Mouse (Mus musculus) layer of hippocampus, adult 9-10 months (tissue): Measurements from ENCODE around the gene Rab25.

Experiments
- DNase-seq: peaks from one replicate; pipeline ENCODE4 v3.0.0; 2022; ENCODE audit warnings: low spot score

The Rab25 gene

DNA sequence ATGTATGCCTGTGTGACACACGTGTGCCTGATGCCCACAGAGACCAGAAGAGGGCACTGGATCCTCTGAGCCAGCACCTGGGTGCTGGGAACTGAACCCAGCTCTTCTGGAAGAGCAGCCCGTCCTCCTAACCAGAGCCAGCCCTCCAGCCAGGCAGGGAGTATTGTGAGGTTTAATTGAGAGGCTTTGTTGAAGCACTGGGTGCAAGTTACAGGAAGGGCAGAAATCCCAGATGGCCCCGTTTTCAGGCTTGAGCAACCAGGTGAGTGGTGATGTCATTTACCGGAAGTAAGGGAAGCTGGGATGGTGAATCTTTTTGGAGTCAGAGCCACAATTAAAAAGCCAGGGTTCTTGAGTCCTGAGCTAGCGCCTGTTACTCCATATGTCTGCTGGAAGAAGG lies 23.1 kb downstream of the Rab25 start:
- no peak for DNase-seq

DNA sequence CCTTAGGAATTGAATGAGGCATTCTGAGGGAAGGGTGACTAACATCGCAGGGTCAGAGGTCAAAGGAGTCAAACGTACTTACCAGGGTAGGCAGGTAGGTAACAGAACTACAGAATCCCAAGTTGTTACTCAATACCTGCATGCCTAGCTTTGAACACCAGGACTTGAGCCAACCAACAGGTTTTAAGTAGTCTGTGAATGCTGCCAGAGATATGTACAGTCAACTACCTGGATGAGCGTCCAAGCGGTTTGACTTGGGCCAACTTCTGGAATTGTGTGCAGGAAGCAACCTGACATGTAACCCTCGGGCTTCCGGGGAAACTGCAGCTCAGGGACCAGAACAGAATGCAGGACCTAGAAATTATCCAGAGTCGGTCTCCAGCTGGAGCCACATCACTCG lies 25.1 kb downstream of the Rab25 start:
- no peak for DNase-seq

DNA sequence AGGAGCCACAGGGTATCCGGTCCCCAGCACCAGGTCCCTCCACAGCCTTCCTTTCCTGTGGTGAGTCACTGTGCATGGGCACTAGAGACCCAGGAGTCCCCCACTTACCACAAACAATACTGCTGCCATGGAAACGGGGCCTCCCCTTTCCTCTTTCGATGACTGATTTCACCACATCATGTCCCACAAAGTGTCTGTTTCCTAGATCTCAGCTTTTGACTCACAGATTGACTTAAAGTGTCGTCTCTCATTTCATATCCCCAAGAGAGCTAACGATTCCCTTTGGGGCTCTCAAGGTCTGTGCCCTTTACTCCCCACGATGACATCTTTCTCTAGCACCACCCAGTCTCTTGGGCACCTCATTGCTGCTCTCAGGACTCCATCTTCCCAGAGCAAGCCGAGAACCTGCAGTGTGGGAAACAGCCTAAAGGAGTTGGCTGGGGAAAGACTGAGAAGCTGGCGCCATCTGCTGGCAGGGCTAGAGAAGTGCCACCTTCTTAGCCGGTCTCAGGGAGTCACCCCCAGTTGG lies 26.2 kb downstream of the Rab25 start:
- DNase-seq: peak; percentile 49

DNA sequence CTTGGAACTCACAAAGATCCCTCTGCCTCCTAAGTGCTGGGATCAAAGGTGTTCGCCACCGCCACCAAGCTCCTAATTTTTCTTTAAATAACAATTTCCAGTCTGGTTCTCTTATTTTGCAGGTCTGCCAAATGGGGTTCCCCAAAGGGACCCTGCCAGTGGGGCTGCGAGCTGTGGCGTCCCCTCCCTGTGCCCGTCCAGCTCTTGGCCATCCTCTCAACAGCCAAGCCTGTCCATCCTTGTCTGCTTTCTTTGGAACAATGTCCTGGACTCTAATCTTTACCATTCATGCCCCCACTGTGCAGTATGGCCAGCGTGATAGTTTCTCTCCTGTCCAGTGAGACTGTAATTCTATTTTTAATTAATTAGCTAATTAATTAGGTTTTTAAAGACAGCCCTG lies 26.9 kb downstream of the Rab25 start:
- no peak for DNase-seq

DNA sequence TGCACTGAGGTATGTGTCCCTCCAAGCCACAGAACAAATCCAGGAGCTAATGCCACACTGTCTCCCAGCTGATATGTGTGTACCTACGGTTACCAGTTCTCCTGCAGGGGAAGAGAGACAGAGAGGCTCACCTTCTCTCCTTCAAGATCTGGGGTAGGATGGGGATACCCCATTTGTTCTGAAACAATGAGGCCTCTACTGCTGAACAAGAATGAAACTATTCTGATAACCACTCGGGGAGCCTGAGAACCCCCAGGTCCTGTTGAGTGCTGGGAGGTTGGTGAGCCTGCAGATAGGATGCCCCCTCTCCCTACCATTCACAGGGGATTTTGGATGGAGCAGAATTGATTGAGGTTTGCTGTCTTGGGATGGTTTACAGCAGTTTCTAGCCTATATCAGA lies 28.0 kb downstream of the Rab25 start:
- DNase-seq: no peak

DNA sequence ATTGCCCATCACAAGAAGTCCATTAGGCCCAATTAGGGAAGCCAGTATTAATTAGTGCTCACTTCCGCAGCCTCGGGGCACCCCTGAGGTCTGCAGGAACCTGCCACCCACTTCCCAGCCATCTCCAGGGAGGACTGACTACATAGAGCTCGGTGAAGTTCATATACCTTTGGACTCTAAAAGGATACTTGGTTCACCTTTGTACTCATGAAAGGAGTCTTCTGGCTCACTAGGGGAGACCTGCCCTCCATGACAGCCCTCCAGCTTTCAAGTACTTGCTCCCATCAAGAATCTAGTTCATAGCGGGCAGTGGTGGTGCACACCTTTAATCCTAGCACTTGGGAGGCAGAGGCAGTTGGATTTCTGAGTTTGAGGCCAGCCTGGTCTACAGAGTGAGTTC lies 29.7 kb downstream of the Rab25 start:
- DNase-seq: no peak

DNA sequence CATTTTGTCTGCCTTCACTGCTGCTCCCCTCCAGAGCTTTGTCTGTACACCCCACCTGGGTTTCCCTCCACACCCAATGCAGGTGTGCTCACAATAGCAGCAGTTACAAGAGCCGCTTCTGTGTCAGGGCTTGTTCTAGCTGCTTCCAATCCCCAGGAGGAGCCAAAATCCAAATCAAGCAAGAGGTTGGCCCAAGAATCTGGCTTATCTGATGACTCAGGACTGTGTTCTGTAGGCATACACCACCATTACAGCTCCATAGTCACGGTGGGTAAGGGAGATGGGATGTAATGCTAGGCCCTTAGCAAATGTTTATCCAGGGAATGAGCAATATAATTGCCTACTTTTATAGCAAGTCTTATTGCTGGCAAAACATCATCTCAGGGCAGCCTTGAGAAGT lies 31.7 kb downstream of the Rab25 start:
- no peak for DNase-seq

DNA sequence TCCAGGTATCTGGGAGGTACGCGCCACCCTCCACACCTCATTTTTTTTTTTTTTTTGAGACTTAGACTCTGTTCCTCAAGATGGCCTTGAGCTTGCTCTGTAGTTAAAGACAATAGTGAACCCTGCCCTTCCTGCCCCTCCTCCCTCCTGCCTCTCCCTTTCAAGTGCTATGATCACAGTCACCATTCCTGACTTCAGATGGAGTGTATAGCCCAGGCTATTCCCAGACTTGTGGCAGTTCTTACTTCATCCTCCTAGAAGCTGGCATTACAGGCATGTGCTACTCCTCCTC lies 33.1 kb downstream of the Rab25 start:
- no peak for DNase-seq

DNA sequence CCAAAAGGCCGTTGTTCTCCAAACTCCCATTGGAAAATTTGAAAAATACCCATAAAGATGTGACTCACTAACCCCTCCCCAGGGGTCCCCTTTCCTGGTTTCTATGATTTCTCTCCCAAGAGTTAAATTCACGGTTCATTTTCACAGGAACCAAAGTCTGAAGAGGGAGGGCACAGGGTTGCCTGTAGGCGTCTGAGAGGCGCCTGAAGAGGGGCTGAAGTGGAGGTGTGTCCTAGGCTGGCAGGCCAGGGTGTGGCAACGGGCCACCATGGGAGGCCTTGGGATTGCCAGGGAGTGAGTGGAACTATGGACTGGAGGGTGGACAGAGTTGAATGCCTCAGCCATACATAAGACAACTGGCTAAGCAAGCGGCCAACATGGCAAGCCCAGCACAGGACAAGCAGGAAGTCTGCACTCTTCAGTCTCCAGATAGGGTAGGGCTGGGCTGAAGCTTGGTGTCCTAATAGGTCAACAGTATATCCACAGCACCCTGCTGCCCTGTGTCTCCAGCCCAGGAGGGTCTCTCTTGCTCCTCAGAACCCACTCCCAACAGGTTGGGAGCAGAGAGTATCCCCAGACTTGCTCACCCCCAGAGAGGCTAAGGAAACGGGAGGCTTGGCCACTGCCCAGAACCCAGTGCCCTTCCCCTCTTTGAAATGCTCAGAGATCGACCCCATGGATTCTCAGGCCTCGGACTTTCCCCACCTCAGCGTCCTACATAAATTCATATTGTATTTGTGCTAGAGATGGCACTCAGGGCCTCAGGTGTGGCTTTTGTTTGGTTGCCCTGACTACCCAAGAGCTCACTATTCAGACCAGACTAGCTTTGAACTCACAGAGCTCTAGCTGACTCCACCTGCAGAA lies 33.6 kb downstream of the Rab25 start:
- DNase-seq: no peak

DNA sequence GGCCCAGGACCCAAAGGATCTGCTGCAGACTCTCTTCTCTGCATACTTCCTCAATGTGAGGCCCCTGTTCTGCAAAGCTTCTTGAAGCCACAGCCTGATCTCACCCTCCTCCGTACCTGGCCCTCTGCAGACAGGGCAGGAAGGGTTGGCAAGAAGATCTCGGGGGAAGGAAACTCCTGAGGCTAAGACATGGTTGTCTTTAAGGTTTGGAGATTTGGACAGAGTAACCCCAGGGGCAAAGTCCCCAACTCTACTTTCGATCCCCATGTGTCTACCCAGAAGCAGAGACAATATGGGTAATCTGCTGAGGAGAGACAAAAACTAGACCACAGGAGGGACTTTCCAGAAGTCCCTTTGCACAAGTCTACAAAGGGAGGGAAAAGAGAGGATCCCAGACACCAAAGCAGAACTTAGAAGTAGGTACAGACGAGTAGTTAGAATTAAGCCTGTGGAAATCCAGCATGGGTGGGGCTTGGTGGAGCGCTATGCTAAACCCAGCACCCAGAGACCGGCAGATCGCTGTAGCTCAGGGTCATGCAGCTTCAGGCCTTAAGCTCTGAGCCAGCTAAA lies 34.5 kb downstream of the Rab25 start:
- no peak for DNase-seq

DNA sequence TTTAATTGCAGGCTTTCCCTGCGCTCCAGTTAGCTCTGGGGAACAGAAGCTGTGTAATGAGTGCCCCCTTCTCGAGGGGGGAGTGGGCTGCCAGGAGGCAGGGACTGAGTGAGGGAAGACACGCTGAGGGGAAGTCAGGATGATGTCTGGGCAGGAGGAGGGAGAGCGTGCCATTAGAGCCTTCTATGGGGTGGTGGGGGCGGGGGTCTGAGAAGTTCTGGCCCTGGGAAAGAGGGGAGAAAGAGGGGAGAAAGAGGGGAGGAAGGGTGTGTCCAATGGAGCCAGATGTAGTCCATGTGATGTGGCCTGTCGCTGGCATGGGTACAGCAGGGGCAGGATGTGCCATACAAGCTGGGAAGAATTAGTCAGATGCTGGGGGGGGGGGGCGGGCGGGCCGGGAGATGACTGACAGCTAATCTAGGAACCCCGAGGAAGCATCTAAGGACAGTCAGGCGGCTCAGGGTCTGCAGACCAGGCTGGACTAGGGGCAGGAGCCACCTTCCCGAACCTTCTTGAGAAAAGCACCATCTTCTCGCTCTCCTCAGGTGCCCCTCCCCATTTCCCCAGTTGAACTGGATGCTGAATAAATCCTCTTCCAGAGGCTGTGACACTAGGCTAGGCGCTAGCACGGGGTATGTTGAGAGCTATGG lies 35.1 kb downstream of the Rab25 start:
- DNase-seq: no peak

DNA sequence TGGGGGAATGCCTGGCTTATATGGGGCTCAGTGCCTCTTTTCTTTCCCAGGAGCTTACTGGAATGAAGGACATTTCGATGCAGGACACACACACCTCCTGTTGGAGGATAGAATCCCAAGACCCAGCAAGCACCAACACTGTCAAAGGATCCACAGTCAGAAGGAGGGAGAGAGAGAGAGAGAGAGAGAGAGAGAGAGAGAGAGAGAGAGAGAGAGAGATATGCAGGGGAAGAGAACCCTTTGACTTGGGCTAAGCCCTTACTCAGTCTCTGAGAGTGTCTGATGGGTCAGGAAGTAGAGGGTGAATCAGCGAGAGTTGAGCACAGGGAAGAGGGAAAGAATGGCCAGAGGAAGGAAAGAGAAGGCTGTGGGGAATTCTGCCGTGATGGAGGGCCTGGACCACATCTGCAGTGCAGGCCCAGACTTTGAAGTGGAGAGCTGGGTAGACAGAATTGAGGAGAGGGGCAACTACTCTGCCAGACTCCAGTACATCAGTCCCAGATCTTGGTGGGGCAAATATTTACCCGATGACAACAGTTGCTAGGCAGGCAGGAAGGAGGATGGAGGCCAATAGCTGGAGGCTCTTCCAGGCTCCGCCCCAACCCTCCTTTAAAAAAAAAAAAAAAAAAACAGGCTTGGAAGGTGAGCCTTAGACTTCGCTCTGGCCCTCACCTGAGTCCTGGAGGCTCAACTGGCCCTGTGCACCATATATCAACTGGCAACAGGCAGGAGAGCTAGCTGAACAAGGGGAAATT lies 35.8 kb downstream of the Rab25 start:
- no peak for DNase-seq

DNA sequence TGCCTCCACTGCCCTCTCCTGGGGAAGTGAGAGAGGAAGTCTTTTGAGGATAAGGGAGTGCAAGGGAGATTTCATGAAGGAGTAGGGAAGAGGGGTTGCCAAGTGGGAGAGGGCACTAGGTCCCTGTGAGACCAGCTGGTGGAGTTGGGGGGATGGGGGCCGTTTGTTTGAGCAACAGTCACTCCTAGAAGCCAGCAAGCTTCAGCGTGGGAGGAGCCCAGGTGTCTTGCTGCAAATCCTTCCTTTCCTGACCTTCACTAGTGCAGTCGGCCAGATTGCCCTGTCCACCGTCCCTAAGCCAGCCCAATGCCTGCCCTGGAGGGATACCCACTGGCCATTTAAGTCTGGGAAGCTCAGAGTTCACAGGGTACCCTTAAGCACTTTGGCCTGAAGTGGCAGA lies 36.5 kb downstream of the Rab25 start:
- no peak for DNase-seq

DNA sequence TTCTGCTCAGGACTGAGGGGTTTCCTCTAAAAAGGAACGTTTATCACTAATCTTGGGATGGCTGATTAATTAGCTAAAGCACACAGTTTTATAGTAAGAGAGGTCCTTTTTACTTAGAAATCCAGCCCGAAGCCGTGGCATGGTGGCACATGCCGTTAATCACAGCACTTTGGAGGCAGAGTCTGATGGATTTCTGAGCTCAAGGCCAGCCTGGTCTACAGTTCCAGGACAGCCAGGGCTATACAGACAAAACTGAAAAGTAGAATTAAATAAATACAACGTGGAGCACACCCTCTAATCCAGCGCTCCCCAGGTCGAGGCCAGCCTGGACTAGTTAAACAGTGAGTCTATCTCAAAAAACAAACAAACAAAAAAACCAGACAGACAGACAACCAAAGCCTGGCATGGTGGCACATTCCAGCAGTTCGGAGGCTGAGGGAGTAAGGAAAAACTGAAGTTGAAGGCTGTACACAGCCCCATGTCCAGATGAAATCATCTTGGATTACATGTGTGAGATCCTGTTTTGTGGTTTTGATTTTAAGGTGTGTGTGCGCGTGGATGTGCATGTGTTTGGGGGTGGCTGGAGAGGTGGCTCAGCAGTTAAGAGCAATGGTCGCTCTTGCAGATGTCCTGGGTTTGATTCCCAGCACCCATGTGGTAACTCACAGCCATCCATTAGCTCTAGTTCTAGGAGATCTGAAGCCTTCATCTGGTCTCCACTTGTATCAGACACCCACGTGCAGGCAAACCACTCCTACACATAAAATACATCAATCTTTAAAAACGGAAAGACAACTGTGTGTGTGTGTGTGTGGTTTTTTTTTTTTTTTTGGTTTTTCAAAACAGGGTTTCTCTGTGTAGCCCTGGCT lies 37.4 kb downstream of the Rab25 start:
- DNase-seq: no peak

DNA sequence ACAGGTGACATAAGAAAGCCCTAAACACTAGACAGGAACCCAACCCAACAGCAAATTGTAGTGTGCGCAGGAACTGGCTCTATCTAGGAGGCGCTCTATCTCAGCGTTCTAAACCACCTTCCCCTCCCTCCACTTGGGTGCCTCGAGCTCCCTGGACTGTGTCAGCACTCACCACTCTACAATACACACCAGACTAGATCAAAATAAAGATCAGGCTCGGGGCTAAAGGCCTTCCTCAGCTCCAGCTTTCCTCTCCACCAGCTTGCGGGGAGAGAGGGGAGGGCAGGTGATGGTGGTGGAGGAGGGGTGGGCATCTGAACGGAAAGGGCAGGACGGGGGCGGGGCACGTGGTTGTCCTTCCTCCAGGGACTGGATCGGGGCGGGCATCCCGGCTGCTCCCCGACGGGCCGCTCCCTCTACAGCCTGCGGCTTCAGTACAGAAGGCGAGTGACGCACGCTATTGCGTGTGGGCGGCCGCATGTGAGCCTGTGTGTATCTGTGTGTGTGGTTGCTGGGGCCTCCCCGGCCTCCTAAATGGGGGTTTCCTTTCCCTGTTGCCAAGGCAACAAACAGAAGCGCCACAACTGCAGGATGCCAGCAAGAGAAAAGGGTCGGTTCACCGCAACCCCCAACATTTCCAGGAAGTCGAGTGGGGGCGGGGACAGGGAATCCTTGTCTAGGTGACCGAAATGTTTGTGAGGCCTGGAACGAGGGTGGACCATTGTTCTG lies 38.2 kb downstream of the Rab25 start, which contains the start of gene Lmna:
Lmna (minus strand) TSS at position 265 of the 729 bp plus-strand sequence.
- DNase-seq: peak; percentile 77

DNA sequence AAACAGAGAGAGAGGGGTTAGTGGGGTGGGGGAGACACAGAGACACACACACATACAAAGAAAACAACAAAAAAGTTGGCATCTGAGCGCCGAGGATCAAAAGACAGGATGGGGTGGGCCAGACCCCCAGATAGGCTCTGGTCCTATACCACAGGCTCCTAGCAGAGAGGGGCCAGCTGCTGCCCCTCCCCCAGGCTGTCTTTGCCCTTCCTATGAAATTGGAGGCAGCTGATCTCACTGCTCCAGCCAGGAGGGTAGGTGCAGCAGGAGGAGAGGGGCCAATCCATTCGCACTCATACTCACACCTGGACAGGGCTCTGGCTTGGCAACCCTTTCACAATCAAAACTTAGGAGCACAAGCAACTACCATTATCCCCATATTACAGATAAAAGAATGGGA lies 38.9 kb downstream of the Rab25 start:
- no peak for DNase-seq

DNA sequence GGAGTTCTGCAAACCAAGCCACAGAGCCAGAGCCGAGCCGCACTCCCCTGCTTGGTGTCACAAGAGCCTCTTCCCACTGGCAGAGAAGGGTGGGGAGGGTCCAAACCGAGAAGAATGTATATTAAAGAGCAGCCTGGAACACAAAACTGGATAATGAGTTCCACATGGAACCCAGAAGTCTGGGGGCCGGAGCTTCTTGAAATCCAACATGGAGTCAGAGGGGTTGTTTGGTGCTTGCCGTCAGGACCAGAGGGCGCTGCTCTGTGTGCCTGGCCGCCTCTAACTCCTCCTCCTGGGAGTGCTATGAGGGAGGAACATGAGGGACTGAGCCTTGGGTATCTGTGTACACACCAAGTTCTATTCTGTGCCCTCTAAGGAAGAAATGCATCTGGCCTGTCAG lies 42.3 kb downstream of the Rab25 start:
- DNase-seq: no peak

DNA sequence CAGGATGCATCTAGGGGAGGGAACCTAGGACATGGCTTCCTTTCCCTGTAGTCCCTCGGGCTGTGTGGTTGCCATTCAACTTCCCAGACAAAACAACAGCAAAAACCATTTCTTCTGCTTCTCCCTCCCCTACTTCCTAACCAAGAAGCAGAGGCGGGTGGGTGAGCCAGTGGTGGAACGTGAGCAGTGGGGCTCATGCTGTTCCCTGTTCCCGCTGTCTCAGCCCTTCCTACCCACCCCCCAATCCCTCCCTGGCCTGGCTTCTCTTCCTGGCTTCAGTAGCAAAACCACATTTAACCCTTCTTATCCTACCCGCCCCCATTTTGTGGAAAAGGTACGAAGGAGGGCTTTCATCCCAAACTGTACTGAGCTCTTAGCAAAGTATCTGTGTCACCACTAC lies 43.0 kb downstream of the Rab25 start:
- no peak for DNase-seq

DNA sequence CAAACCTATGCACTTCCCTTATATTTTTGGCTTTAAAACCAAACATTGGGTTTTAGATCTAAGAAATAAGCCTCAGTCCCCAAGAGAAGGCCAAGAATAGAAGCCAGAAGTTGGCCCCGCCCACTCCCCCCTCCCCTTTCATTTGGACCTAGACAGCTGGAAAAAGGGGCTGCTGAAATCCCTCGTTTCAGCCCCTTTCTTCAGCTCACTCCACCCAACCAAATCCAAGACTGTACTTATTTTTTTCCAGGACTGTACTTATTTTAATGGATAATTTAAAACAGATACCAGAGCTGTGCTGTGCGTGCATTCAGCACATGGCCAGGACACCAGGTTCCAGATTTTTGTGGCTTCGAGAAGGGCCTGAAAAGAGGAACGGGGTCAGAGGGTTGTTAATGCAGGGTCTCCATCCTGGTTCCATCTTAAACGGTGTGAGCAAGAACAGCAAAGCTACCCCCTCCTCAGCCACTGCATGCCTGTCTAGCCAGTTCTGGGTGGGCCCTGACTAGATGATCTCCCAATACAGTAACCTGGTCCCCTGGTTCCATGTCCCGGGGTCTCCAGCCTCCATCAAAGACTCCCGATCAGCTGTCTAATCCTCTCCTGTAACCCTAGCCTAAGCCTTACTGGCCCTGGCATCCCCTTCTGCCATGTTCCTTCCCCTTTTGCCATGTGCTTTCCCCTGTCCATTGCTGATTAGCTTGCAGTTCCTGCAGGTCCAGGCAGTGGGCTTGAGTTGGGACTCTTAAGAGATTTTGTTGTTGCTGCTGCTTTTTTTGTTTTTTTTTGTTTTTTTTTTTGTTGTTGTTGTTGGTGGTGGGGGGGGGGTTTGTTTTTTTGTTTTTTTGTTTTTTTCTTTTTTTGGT lies 44.0 kb downstream of the Rab25 start:
- no peak for DNase-seq

DNA sequence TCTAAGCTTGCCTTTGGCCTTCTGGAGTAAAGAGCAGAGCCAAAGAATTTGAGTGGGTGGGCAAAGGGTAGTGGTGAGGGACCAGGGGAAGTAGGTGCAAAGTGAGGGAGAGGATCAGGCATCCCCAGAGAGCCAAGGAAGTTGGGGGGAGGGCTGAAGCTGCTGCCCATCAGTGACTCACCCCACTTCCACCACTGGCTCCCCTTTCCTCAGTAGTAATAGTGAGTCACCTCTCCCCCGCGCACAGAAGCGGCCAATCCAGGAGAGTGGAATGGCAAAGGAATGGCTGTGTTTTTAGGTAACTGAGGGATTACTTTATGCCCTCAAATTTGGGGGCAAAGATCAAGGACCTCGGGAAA lies 44.6 kb downstream of the Rab25 start:
- DNase-seq: no peak
